Mouse (Mus musculus): ENCODE measurements around the gene Spag9.

Gene Spag9

DNA sequence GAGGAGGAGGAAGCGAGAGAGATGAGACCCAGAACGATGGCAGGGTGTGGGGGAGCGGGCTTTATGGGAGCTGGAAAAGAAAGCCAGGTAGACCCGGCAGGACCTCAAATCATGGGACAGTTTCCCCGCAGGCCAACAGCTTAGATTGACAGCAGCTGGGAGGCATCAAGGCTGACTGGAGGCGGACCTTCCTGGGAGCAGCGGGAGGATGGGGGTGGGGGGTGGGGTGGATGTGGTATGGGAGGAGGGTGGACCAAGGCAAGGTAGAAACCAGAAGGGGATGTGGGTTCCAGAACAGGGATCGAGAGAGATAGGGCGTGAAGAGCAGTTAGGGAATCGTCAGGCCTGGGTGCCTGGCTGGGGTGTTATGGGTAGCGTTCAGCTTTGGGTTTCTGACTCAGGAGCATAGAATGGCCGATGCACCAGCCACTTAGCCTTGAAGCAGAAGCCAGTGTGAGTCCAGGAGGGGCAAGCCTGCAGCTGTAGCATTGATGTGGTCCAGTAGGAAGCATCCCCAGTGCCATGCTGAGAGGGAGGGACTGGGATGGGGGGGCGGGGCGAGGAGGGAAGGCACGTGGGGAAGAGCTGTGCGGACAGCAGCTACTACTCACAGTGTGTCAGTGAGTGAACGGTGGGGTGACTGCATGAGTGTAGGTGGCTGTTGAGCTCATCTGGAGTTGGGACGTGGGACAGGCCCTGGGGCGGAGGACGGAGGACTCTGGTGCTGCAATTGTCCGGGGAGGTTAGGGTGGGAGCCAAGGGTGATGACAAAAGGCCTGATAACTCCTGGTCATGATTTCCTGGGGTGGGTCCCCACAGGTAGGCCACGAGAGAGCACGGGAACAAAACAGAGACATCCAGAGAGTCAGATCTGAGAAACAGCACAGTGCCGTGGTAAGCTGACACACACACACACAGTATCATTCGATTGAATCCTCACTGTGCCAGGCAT lies 154.9 kb downstream of the Spag9 start:
- no peak for DNase-seq (ENCODE audit: low read depth, low spot score)

DNA sequence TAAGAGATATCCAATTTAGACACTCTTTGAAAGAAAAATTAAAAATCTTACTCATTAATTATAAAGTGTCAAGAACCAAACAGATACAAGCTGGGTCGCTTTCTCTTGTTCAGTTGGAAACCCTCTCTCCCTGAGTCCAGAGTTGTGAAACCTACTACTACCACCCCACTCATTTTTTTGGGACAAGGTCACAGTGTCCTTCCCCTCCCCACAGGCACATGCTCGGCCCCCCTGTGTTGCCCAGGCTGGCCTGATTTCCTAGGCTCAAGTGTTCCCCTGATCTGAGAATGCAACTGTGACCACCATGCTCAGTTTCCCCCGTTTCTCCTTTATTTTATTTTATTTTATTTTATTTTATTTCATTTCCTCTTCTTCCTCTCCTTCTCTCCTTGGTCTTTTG lies 158.3 kb downstream of the Spag9 start:
- DNase-seq (ENCODE audit: low read depth, low spot score), result no peak

DNA sequence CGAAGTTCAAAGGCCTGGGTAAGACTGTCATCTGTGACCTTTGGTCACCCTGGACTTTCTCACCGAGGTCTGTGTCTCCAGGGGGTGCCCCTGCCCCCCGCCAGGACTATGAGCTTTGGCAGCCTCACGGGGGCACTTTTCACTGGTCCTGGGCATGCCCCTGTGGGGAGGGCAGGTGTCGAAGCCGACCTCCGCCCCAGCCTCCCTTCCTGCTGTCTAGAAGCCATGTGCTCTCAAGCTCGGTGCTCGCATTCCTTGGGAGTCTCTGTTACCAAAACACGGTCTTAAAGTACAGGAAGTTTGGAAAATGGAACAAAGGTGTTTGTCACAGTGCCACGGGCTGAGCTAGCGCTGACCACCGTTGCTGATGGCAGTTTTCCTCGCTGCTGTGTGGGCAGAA lies 162.6 kb downstream of the Spag9 start:
- no peak for DNase-seq (ENCODE audit: low read depth, low spot score)

DNA sequence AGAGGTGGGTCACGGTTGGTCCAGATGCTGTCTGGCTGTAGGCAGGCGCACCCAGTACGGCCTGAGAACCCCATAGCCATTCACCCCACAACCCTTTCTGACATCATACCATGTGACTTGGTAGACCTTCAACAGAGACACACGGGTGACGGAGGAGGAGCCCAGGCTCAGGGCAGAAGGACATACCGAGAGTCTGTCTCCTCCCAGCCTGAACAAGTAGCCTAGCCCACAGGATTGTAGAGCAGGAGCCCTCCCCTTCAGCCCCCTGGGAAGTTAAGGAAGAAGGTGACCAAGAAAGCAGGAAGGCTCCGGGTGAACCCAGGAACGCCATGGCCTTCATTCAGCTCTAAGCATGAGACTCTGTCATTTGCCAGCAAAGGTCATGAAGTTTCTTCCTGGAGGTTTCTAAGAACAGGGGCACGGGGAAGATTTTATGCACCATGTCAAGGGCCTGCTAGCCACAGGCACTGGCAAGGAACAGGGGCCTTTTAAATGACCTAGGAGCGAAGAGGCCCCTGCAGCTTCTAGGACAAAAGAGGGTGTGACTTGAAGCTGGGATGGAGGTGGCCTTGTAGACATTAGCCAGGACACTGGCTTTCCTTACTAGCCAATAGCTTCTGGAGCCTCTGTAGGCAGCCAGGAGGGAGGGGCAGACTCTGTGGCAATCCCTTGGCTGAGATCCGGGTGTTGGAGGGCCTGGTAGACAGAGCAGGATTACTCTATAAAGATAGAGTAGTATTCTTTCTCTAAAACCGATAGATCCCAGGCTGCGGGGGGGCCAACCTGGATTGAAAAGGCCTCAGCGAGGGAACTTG lies 163.4 kb downstream of the Spag9 start:
- DNase-seq (ENCODE audit: low read depth, low spot score), result peak; percentile 57

DNA sequence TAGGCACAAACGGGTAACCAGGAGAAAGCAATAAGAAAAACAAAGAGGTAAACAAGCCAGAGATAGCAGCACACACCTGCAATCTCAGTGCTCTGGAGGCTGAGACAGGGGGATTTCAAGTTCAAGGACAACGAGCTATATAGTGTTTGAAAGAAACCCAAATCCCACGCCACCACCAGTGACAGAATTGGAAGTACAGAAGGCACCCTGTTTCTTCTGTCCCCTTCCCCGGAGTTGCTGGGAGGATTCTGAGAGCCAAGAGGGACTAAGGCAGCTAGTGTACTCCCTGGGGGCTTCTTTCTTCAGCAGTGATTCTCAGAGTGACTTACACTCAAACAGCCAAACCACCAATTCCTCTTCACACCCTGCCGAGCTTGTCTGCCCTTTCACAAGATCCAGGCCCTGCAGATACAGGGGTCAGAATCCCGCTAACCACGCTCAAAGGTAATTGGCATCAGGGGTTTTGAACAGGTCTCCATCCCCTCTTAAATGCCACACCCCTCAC lies 164.1 kb downstream of the Spag9 start:
- no peak for DNase-seq (ENCODE audit: low read depth, low spot score)

DNA sequence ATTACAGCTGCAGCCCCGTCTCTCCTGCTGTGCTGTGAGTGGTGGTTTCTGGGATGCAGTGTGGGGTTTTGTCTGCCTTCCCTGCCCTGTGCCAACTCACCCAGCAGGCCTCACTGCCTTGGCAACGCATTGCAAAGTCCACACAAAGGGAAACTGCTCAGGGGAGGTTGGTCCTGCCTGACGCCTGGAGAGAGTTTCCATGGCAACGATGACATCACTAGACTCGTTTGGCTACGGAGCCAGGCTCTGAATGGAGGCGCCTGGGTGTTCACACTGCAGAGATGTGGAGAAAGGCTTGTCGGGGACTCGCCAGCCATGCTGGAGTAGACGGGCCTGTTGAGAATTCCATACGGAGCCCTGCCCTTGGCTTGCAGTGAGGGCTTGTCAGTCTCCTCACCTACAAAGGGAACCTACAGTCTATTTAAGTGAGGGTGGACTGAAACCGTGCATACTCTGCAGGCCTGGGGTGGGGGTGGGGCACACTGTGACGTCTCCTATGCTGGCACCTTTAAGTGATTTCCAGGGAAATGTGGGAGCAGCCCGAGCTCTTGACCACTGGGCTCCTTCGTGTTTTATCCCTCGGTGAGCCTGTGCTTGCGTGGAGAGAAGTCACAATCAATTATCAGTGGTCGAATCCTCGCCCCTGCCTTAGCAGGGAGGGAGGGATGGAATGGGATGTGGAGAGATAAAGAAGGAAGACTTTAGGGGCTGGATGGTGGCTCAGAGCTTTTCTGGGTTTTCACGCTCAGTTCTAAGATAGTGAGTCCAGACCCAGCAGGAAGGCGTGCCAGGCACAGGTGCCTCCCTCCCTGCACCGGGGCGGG lies 164.8 kb downstream of the Spag9 start:
- DNase-seq (ENCODE audit: low read depth, low spot score), result peak; percentile 78

DNA sequence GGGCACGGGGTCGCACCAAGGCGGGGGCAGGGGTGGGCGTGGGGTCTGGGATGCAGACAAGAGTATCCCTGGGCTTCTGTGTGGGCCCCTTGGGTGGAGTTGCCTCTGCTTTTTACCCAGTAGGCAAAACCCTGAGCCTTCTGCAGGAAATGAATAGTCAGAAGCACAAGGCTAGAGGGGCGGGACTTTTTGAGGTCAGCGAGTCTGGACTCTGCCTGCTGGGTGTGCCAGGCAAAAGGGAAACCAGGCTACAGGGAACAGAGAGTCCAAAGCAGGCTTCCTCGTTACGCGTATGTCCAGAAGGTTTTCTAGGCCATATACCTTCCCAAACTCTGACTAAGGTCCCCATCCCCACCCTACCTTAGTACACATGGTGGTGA lies 165.4 kb downstream of the Spag9 start:
- DNase-seq (ENCODE audit: low read depth, low spot score), result peak; percentile 65

DNA sequence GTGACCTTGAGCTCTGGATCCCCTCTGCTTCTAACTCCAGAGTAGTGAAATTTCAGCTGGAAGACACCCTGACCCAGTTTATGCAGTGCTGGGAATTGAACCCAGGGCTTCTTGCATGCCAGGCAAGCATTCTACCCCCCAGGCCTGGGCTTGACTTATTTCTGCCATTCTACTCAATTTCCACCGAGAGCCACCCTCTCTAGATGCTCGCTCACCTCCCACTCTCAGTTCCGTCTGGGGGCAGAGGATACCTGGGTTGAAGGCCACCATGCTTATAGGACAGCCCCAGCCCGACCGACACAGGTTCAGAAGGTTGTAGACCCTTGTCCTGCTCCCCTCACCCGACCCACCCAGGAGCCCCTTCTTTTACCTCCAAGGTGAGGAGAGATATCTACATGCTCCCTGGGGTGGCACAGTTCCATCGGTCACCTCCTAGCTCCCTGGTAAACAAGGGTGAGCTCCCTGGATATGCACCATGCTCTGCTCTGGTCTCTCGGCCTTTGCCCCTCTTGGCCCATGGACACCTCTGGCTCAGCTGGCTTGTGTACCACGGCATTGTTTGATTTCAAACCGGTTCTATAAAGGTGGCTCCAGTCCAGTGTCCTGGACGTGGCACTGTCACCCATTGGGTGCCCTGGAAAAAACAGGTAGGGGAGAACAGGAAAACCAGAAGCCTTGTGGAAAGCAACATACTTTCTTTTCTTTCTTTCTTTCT lies 166.1 kb downstream of the Spag9 start:
- no peak for DNase-seq (ENCODE audit: low read depth, low spot score)

DNA sequence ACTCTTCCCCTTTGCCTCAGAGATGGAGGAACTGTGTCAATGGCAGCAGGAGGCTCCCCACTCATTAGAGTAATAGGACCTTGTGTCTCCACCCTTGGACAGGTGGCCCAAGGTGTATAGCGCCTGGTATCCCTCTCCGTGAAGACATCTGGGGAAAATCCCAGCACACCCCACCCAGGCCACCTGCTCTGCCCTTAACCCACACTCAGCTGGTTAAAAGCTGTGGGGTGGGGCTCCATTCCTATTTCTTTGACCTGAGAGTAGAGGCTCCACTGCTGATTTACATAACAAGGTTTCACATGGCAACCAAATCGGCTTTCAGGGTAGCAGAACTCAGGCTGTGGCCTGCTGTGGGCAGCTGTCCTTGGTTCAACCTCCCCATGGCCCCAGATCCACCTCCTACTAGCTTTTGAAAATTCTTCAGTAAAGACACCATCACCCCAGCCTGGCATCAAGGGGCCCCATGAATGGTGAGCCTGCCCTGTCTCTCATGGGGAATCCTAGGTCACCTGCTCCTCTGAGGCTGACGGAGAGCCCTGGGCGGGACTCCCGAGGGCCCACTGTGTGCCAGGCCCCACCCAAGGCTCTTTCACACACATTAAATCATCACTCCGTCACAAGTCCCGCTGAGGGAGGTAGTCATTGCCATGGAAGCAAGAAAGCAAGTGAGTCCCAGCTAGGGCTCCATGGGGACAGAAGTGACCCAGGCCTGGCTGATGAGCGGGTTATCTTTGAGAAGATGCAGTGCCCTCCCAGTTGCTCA lies 167.3 kb downstream of the Spag9 start:
- no peak for DNase-seq (ENCODE audit: low read depth, low spot score)

DNA sequence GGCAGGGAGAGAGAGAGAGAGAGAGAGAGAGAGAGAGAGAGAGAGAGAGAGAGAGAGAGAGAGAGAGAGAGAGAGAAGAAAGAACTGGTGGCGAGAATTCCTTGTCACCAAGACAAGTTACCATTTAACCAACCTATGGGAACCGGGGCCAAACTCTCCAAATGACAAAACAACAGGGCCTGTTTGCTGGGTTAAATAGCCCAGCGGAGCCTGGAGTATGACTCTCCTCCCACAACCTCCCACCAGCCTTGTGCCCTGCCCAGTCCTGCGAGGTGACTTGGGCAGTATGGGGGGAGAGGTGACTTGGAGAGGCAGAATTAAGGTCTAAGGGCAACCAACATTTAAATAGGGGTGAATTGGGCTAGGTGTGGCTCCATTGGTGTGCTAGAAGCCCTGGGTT lies 169.9 kb downstream of the Spag9 start:
- DNase-seq (ENCODE audit: low read depth, low spot score), result no peak

DNA sequence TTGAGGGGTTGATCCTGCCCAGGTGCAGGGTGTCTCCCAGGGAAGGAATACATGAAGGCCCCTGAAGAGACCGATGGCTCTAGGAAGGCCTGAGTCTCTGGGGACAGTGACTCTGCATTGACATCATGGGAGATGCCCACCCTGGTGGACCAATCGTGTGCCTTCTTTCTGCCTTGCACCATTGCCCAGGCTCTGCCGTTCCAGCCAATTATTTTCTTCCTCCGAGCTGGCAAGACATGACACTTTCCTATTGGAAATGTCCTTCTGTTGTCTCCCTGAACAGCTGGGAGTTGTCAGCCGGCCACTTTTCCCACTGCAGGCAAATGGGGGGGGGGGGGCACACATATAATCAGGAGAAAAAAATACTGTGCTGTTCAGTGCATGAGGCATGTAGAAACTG lies 172.3 kb downstream of the Spag9 start:
- DNase-seq (ENCODE audit: low read depth, low spot score), result no peak

DNA sequence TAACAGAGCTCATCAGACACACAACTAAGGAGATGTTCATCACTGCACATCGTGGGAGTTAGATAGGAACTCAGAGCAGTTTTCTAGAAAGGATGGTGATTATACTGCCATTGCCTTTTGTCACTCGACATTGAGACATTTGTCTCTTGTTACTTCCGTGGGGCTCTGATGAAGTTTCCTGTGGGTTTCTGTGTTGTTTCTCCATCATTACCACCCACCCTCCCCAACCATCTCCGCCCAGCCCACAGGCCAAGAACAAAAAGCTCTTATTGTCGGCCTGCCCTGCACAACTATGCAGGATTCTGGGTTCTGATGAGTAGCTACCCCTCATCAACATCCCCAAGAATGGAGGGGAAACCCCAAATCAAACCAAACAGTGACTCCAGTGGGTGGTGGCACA lies 173.7 kb downstream of the Spag9 start:
- no peak for DNase-seq (ENCODE audit: low read depth, low spot score)

DNA sequence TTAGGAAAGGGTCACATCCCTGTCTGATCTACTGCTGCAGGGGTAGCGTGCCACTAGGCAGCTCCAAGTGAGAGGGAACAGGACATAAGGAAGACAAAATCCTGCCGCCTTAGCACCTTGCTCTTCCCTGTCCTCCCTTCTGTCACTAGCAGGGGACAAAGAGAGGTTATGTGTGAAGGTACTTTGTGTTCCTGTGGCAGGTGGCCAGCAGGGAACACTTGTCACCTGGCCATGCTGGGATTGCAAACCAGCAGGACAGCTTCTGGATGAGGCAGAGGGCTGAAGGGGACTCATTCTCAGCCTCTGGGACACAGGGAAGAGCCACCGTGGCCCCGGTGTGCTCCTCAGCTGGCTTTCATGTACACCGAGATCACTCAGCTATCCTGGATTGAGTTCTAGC lies 175.8 kb downstream of the Spag9 start:
- DNase-seq (ENCODE audit: low read depth, low spot score), result no peak

DNA sequence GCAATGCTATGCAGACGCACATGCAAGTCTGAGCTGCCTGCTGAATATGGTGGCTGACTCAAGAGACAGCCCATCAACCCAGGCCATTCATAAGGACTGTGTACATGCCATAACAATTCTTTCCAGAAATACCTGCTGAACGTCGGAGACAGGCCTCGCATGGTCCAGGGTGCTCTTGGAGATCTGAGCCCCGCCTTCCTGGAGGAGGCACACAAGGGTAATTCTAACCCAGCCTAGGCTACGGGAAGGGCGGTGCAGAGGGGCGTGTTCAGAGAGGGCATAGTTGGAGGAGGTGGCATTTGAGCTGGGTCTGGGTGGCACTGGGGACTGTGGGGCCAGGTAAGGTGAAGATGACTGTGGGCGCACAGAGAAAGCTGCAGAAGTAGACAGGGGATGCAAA lies 176.3 kb downstream of the Spag9 start:
- DNase-seq (ENCODE audit: low read depth, low spot score), result no peak

DNA sequence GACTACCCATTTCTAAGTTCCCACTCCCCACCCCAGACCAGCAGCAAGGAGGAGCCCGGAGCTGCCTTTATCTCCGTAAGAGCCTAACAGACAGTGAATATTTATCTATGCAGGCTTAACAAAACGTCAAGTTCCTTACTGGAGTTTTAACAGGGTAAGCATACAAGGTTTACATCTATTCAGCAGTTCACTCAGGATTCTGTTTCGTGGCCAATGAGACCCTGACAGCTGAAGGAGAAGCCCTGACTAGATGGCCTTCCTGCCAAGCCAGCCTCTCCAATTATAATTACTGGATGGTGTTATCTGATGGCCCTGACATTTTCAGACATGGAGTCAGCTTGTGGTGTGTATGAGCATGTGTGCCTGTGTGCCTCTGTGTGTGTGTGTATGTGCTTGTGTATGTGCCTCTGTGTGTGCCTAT lies 177.8 kb downstream of the Spag9 start:
- no peak for DNase-seq (ENCODE audit: low read depth, low spot score)

DNA sequence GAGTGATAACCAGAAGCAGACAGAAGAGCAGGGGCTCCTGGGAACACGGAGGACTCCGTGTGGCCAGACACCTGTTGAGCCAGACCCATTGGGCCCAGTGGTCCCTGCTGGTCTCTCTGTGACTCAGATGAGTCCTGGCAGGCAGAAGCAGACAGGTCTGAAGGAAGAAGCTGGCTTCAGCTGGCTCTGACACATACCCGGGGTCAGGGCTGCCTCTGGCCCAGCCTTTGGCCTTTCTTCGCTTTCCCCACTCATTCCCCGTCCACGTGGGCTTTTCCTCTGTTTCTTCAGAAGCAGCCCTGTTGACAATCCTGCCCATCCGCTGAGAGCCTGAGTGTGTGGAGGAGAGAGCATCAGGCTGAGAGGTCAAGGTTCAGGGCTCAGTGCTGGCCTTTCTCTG lies 179.4 kb downstream of the Spag9 start:
- no peak for DNase-seq (ENCODE audit: low read depth, low spot score)

All from skeletal muscle tissue, adult 2 months (tissue).